Mouse (Mus musculus) gastrocnemius, postnatal 36 days (tissue): ENCODE results near the gene Coasy. TPM values are rescaled to one million over a fixed set of nuclear protein-coding genes. Genes with fewer than 3 reads are reported as not detected.

Experiments used
- DNase-seq, 2 experiments: peaks; one replicate each; pipeline ENCODE4 v3.0.0; 2022
- intact Hi-C: fragments of 180-260 bp; cut with DNase I; formaldehyde crosslinking; loops from one replicate; pipeline ENCODE4 v1.15.1; 2025
- long read RNA-seq, 2 experiments: library from polyadenylated mRNA; stranded (forward); transcript quantifications; one replicate each; pipeline ENCODE4 v2.0.0; 2021
- total RNA-seq, 2 experiments: library from RNA; stranded (reverse); gene quantifications; 2 replicates each; pipeline ENCODE4 v1.2.3; 2021

The Coasy gene
- 1 to 10 TPM; 8.0 to 8.9 TPM for total RNA-seq
- long read RNA-seq, experiment 1, transcript Coasy-201 (10 exons, 2,138 nt), result major isoform, 7 of 12 reads
- long read RNA-seq, experiment 1, partial matches to known transcripts, result 5 of 12 reads
- long read RNA-seq, experiment 1, other reads (novel, unspliced or antisense), result 0 of 12 reads
- long read RNA-seq, experiment 2, transcript Coasy-201 (10 exons, 2,138 nt), result major isoform, 12 of 26 reads
- long read RNA-seq, experiment 2, partial matches to known transcripts, result 7 of 26 reads
- long read RNA-seq, experiment 2, other reads (novel, unspliced or antisense), result 4 of 26 reads

GRCm38 (mm10) chr11:101082208-101083082, at the start of gene Coasy:
Gene Coasy, plus strand, starts transcription at chr11:101082565.
- DNase-seq, result peak; percentile 74 to 76
- intact Hi-C loops, result no loop called here

- intact Hi-C loops, result no loop called here
- no peak for DNase-seq
These were observed 48.4 kb upstream of the Coasy start for GRCm38 (mm10) chr11:101033856-101034500.

GRCm38 (mm10) chr11:101034614-101035327, 47.6 kb upstream of the Coasy start:
- DNase-seq, result no peak
- intact Hi-C loops, result no loop called here

GRCm38 (mm10) chr11:101035328-101035695, 47.1 kb upstream of the Coasy start:
- DNase-seq, result no peak
- intact Hi-C loops, result no loop called here

- no peak for DNase-seq
- intact Hi-C loops, result no loop called here
These were observed 44.6 kb upstream of the Coasy start for GRCm38 (mm10) chr11:101037795-101038194.

- intact Hi-C loops, result no loop called here
These were observed 36.5 kb upstream of the Coasy start for GRCm38 (mm10) chr11:101045826-101046225.

GRCm38 (mm10) chr11:101046440-101046839, 35.9 kb upstream of the Coasy start:
- DNase-seq, result no peak
- intact Hi-C loops, result no loop called here

More at GRCm38 (mm10) chr11:101045826-101046225, 36.5 kb upstream of the Coasy start:
- DNase-seq, result no peak

- intact Hi-C loops, result no loop called here
These were observed 34.9 kb upstream of the Coasy start for GRCm38 (mm10) chr11:101047502-101047901.

GRCm38 (mm10) chr11:101050359-101050758, 32.0 kb upstream of the Coasy start:
- no peak for DNase-seq
- intact Hi-C loops, result loop anchor here (5.0 kb wide), 1 partner anchor 33 kb away; no protein-coding TSS in a partner anchor

More at GRCm38 (mm10) chr11:101047502-101047901, 34.9 kb upstream of the Coasy start:
- no peak for DNase-seq

- intact Hi-C loops, result loop anchor here (5.0 kb wide), 1 partner anchor 34 kb away; no protein-coding TSS in a partner anchor
- no peak for DNase-seq
These were observed 31.3 kb upstream of the Coasy start for GRCm38 (mm10) chr11:101051051-101051493.

GRCm38 (mm10) chr11:101051617-101052016, 30.7 kb upstream of the Coasy start:
- intact Hi-C loops, result loop anchor here (5.0 kb wide), 1 partner anchor 34 kb away; no protein-coding TSS in a partner anchor
- no peak for DNase-seq

- peak; percentile 78 to 85 for DNase-seq
- intact Hi-C loops, result loop anchor here (5.0 kb wide), 1 partner anchor 36 kb away; no protein-coding TSS in a partner anchor
These were observed 29.5 kb upstream of the Coasy start for GRCm38 (mm10) chr11:101052751-101053473.

- intact Hi-C loops, result loop anchor here (5.0 kb wide), 1 partner anchor 37 kb away; no protein-coding TSS in a partner anchor
- no peak for DNase-seq
These were observed 28.4 kb upstream of the Coasy start for GRCm38 (mm10) chr11:101053974-101054373.

- intact Hi-C loops, result no loop called here
- DNase-seq, result no peak
These were observed 26.9 kb upstream of the Coasy start for GRCm38 (mm10) chr11:101055418-101055817.

GRCm38 (mm10) chr11:101056885-101057284, 25.5 kb upstream of the Coasy start:
- intact Hi-C loops, result loop anchor here (2.0 kb wide), 1 partner anchor 74 kb away; no protein-coding TSS in a partner anchor
- DNase-seq, result peak; percentile 44 to 48

GRCm38 (mm10) chr11:101057860-101058259, 24.5 kb upstream of the Coasy start:
- intact Hi-C loops, result loop anchor here (2.0 kb wide), 1 partner anchor 75 kb away; no protein-coding TSS in a partner anchor
- peak; percentile 78 to 88 for DNase-seq

GRCm38 (mm10) chr11:101058726-101059125, 23.6 kb upstream of the Coasy start:
- intact Hi-C loops, result no loop called here
- no peak for DNase-seq

GRCm38 (mm10) chr11:101059473-101059872, 22.9 kb upstream of the Coasy start:
- no peak for DNase-seq
- intact Hi-C loops, result no loop called here

- peak; percentile 61 to 73 for DNase-seq
- intact Hi-C loops, result loop anchor here (10.0 kb wide), 1 partner anchor 315 kb away; no protein-coding TSS in a partner anchor
These were observed 22.2 kb upstream of the Coasy start for GRCm38 (mm10) chr11:101060126-101060525.
